Mouse (Mus musculus) spleen, adult 2 months (tissue): ENCODE results near the gene Fgfr2.

ENCODE experiments used
- CTCF ChIP-seq: fragments of 200-500 bp; IDR thresholded peaks from 2 replicates; pipeline ENCODE4 v1.5.1; 2011; ENCODE audit warnings: mild to moderate bottlenecking, inconsistent platforms; ENCODE audit not compliant: insufficient read depth, insufficient read length, insufficient replicate concordance; ENCODE audit errors: extremely low read depth
- POLR2A ChIP-seq: fragments of 200-500 bp; IDR thresholded peaks from 2 replicates; pipeline ENCODE4 v1.6.1; 2011; ENCODE audit warnings: low read depth, low read length, inconsistent platforms

GRCm38 (mm10) chr7:132529206-132529605, 593.9 kb downstream of the Fgfr2 start:
- no peak for TF ChIP-seq CTCF
- TF ChIP-seq POLR2A, result no peak
